Mouse (Mus musculus) hindbrain, embryonic 12.5 days (tissue): Measurements from ENCODE around the gene Rab3b. TPM values are rescaled to one million over a fixed set of nuclear protein-coding genes. Genes with fewer than 3 reads are reported as not detected.

ENCODE experiments used
- ATAC-seq: fragments of 200-750 bp; cut with Nextera tagmentation; 2 replicates; pipeline ENCODE4 v1.8.0; 2017; ENCODE audit warnings: moderate TSS enrichment; ENCODE audit not compliant: low FRiP score
- H3K27ac ChIP-seq: fragments of 300-500 bp; sonication (generic); 2 replicates; pipeline ENCODE4 v1.5.1; 2016; ENCODE audit warnings: mild to moderate bottlenecking
- H3K27me3 ChIP-seq: fragments of 300-500 bp; sonication (generic); 2 replicates; pipeline ENCODE4 v1.6.1; 2016; ENCODE audit warnings: mild to moderate bottlenecking
- H3K36me3 ChIP-seq: fragments of 300-500 bp; sonication (generic); 2 replicates; pipeline ENCODE4 v1.6.1; 2016; ENCODE audit warnings: mild to moderate bottlenecking
- H3K4me1 ChIP-seq: fragments of 300-500 bp; sonication (generic); 2 replicates; pipeline ENCODE4 v1.6.1; 2016
- H3K4me2 ChIP-seq: fragments of 300-500 bp; sonication (generic); replicated peaks from 2 replicates; pipeline ENCODE4 v1.6.1; 2016; ENCODE audit warnings: mild to moderate bottlenecking
- H3K4me3 ChIP-seq: fragments of 300-500 bp; sonication (generic); 2 replicates; pipeline ENCODE4 v1.5.1; 2016; ENCODE audit warnings: mild to moderate bottlenecking
- H3K9ac ChIP-seq: fragments of 300-500 bp; sonication (generic); 2 replicates; pipeline ENCODE4 v1.6.1; 2016; ENCODE audit warnings: mild to moderate bottlenecking, moderate library complexity
- H3K9me3 ChIP-seq: fragments of 300-500 bp; sonication (generic); replicated peaks from 2 replicates; pipeline ENCODE4 v1.6.1; 2016; ENCODE audit warnings: mild to moderate bottlenecking
- WGBS: fragments of 180-500 bp; shearing (Covaris S2); methylation state at CpG from one replicate; pipeline ENCODE4 v1.1.7; 2016; 5-methylcytosine and 5-hydroxymethylcytosine counted together
- polyA plus RNA-seq: library from polyadenylated mRNA; unstranded; fragments of >200 nt; fragmentation: Nextera tagmentation; extraction: Ambion mirVana; gene quantifications from 2 replicates; pipeline ENCODE4 v1.2.1, GENCODE M21; 2016

Rab3b gene
- polyA plus RNA-seq, 1 experiment from 2014 or later, result 45.5 TPM

DNA sequence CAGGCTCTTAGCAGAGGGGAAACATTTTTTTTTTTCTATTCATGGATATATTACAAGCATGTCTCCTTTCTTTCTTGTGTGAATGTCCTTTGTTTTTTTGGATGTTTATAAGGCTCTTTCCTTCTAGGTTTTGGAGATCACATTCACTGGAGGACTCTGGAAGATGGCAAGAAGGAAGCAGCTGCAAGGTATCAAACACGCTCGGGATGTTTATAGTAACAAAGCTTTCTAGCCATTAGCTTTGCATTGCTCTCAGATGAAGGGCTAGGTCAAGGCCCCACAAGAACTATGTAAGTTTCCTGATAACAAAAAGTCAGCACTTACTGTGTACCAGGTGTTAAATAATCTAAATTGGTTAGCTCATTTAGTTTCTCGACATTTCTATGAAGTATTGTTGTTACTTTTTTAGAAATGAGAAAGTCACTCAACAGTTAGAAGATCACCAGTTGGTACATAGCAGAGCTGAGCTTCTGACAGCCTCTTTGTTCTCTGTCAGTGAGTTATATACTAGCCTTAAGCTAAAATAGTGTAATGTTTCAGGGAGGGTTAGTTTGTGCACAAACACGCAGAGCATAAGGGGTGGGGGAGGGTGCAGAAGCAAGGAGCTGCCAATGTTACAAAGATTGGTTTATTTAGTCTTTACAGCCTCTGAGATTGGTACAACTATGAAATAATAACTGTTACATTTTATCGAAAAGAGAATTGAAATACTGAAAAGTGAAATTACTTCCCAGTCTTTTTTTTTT, 32.9 kb upstream of the Rab3b start:
- Histone ChIP-seq H3K27me3 (no peaks in the 10 kb centered on the region), H3K4me2 (no peak overlapping the region), H3K27ac (no peak overlapping the region), H3K4me1 (peaks cover 21% of the 10 kb centered on the region), H3K4me3 (no peak overlapping the region), H3K36me3 (no peaks in the 10 kb centered on the region), H3K9me3 (no peaks in the 10 kb centered on the region), H3K9ac (no peak overlapping the region)
- ATAC-seq, result no peak
- WGBS, result 91% methylated on average over 5 of the region's 5 CpGs

DNA sequence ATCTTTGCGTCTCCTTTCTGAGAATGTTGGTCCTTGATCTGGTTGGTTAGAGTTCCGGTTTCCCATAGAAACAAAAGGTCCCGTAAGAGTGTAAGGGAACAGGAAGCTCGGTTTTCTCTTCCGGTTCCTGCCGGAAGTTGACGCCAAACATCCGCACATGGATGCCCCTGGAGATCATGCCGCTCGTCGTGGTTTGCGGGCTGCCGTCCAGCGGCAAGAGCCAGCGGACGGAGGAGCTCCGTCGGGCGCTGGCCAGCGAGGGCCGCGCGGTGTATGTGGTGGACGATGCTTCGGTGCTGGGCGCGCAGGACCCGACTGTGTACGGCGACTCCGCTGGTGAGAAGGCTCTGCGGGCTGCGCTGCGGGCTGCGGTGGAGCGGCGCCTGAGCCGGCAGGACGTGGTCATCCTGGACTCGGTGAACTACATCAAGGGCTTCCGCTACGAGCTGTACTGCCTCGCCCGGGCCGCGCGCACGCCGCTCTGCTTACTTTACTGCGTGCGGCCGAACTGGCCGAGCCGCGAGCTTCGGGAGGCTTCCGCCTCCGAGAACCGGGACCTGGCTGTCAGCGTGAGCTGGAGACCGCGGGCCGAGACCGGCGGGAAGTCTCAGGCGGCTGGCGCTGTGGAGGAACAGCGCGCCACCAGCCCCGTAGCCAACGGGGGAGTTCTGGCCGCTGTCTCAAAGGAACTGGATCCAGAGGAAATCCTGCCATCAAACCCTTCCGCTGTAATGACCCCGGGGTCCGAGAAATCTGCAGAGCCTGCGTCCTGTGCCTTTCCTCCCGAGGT, 31.0 kb upstream of the Rab3b start, which contains the start of gene Kti12:
Gene Kti12, plus strand, starts transcription at position 71 of the 790 bp plus-strand sequence.
- peak; percentile 87 for ATAC-seq
- WGBS, result under 1% methylated on average over 76 of the region's 77 CpGs

DNA sequence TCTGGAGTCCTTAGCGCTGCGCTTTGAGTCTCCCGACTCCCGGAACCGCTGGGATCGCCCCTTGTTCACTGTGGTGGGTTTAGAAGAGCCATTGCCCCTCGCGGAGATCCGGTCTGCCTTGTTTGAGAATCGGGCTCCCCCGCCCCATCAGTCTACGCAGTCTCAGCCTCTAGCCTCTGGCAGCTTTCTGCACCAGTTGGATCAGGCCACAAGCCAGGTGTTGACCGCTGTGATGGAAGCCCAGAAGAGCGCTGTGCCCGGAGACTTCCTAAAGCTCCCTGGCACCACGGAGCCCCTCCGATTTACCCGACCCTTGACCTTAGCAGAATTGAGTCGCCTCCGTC, 30.4 kb upstream of the Rab3b start, which contains the start of gene A730015C16Rik:
Gene A730015C16Rik, minus strand, starts transcription at position 115 of the 344 bp plus-strand sequence.
- ATAC-seq, result peak; percentile 45; the same call in 1 of the 2 replicates
- Histone ChIP-seq H3K4me3 (peak within 1 kb of the TSS; percentile 97), H3K36me3 (peaks cover 5% of the 10 kb centered on the region), H3K27ac (peak within 1 kb of the TSS; percentile 89), H3K9me3 (no peaks in the 10 kb centered on the region), H3K27me3 (no peaks in the 10 kb centered on the region), H3K4me2 (peak within 1 kb of the TSS; percentile 98), H3K4me1 (peaks cover 21% of the 10 kb centered on the region), H3K9ac (peak within 1 kb of the TSS; percentile 87)
- 10% methylated on average over 20 of the region's 20 CpGs for WGBS

More for the DNA sequence above, 31.0 kb upstream of the Rab3b start, which contains the start of gene Kti12:
- peaks cover 21% of the 10 kb centered on the region for H3K4me1 ChIP-seq
- H3K4me2 ChIP-seq, result peak within 1 kb of the TSS; percentile 98
- H3K9me3 ChIP-seq, result no peaks in the 10 kb centered on the region
- no peaks in the 10 kb centered on the region for H3K36me3 ChIP-seq
- peak within 1 kb of the TSS; percentile 89 for H3K27ac ChIP-seq
- H3K9ac ChIP-seq, result peak within 1 kb of the TSS; percentile 87
- H3K27me3 ChIP-seq, result no peaks in the 10 kb centered on the region
- peak within 1 kb of the TSS; percentile 97 for H3K4me3 ChIP-seq

DNA sequence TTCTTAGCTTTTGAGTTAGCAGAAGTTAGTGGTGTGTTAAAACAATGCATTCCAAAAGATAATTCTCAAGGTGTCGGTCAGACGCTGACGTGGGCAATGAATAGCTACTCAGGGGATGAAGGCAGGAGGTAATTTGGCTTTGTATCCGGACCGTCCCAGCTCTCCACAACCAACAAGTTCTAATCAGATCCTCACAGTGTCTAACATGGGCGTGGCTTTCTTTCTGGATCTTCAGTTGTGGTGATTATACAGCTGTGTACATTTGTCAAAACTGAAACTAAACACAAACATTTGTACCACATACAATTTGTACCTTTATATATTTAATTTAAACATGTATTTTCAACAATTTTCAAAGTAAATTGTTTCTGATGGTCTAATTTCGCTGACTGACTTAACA, 12.1 kb upstream of the Rab3b start:
- Histone ChIP-seq H3K27me3 (no peaks in the 10 kb centered on the region), H3K36me3 (peaks cover 23% of the 10 kb centered on the region), H3K4me1 (no peaks in the 10 kb centered on the region), H3K4me2 (no peak overlapping the region), H3K9me3 (no peaks in the 10 kb centered on the region), H3K4me3 (no peak overlapping the region), H3K27ac (no peak overlapping the region), H3K9ac (no peak overlapping the region)
- WGBS, result 85% methylated on average over 7 of the region's 7 CpGs
- no peak for ATAC-seq

DNA sequence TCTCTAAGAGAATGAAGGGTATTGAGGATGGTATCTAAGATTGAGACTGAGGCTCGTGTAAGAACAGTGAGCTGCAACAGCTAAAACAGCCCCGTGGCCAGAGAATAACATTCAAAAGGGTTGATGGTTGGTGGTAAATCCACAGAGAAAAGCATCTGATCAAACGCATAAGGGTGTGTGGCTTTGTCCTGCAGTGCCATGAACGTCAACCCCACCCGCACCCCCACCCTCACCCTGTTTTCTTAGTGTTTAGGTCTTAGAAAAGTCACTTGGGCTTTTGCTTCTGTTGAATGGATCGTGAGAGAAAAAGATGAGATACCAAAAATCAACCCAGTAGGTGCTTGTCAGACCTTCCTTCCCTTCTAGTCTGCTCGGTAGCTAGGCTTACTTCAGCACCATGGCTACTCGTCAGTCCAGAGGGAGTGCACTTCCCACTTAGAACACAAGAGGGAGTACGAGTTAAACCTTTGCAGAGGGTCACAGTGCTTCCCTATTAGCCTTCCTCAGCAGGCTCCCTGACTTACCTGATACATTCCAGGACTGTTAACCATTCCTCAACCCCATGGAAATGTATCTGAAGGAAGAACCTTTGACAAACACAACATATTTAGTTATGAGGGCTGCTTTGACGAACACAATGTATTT, 9.0 kb upstream of the Rab3b start:
- no peak overlapping the region for H3K27ac ChIP-seq
- no peaks in the 10 kb centered on the region for H3K9me3 ChIP-seq
- 36% methylated on average over 10 of the region's 10 CpGs for WGBS
- H3K4me2 ChIP-seq, result no peak overlapping the region
- no peaks in the 10 kb centered on the region for H3K4me1 ChIP-seq
- H3K4me3 ChIP-seq, result no peak overlapping the region
- no peak overlapping the region for H3K9ac ChIP-seq
- peaks cover under 1% of the 10 kb centered on the region; the same call in 1 of the 2 replicates for H3K36me3 ChIP-seq
- H3K27me3 ChIP-seq, result no peaks in the 10 kb centered on the region
- peak; percentile 69 for ATAC-seq

DNA sequence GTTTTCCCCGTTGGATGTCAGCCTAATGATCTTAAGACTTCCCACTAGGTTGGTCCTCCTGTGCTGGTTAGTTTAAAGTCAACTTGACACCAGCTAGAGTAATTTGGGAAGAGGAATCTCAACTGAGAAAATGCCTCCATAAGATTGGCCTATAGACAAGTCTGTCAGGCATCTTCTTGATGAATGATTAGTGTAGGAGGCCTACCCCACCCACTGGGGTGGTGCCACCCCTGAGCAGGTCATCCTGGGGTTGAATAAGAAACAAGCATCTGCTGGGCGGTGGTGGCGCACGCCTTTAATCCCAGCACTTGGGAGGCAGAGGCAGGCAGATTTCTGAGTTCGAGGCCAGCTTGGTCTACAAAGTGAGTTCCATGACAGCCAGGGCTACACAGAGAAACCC, 5.1 kb upstream of the Rab3b start:
- H3K4me1 ChIP-seq, result no peaks in the 10 kb centered on the region
- H3K9me3 ChIP-seq, result no peaks in the 10 kb centered on the region
- no peaks in the 10 kb centered on the region for H3K36me3 ChIP-seq
- H3K4me3 ChIP-seq, result no peak overlapping the region
- WGBS, result 89% methylated on average over 5 of the region's 5 CpGs
- ATAC-seq, result no peak
- no peak overlapping the region for H3K27ac ChIP-seq
- no peak overlapping the region for H3K9ac ChIP-seq
- H3K4me2 ChIP-seq, result no peak overlapping the region
- 0 out of 2 replicates have a peak, but pooled peaks cover 6% of the 10 kb centered on the region for H3K27me3 ChIP-seq

DNA sequence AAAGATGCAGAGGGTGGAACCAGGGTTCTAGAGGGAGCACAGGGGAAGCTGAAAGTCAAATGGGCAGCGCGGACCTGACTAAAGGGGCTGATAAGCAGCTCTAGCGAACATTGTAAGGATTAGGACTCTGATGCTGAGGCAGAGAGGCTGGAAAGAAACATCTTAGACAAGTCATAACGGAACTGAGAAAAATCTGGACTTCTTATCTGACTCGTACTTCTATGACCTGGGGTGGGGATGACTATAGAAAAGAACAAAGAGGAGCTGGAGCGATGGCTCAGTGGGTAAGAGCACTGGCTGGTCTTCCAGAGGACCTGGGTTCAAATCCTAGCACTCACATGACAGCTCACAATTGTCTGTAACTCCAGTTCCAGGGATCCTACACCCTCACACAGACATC, 962 bp upstream of the Rab3b start:
- Histone ChIP-seq H3K27me3 (peaks cover 14% of the 10 kb centered on the region; the same call in 1 of the 2 replicates), H3K27ac (no peak overlapping the region), H3K9ac (no peak overlapping the region), H3K4me2 (no peak overlapping the region), H3K36me3 (no peaks in the 10 kb centered on the region), H3K4me1 (peaks cover 3% of the 10 kb centered on the region), H3K9me3 (no peaks in the 10 kb centered on the region), H3K4me3 (no peak overlapping the region)
- ATAC-seq, result no peak
- WGBS, result 77% methylated on average over 6 of the region's 6 CpGs

DNA sequence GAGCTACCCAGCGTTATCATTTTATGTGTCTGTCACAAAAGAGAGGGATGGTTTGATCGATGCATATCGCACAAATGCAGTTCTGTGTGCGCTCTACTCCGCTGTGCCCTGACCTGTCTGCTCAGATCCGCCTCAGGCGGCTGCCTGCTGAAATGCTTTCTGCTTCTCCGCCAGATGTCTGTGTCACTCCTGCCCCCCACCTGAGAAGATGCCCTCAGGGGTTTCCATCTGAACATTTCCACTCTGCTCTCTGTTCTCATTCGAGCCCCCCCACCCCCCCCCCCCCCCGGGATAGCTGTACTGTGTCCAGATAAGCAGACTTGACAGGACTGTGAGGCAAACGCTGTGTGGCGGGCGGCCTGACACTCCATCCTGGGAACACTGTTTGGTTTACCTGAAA, 5.0 kb downstream of the Rab3b start:
- peaks cover 8% of the 10 kb centered on the region; the same call in 1 of the 2 replicates for H3K27me3 ChIP-seq
- no peak for ATAC-seq
- no peak overlapping the region for H3K4me3 ChIP-seq
- no peak overlapping the region for H3K9ac ChIP-seq
- 54% methylated on average over 13 of the region's 13 CpGs for WGBS
- no peak overlapping the region for H3K27ac ChIP-seq
- H3K9me3 ChIP-seq, result no peaks in the 10 kb centered on the region; the same call in 1 of the 2 replicates
- H3K4me2 ChIP-seq, result 0 out of 2 replicates have a peak overlapping the region, but pooled peaks have one; percentile 6
- H3K4me1 ChIP-seq, result peaks cover 3% of the 10 kb centered on the region
- no peaks in the 10 kb centered on the region for H3K36me3 ChIP-seq

DNA sequence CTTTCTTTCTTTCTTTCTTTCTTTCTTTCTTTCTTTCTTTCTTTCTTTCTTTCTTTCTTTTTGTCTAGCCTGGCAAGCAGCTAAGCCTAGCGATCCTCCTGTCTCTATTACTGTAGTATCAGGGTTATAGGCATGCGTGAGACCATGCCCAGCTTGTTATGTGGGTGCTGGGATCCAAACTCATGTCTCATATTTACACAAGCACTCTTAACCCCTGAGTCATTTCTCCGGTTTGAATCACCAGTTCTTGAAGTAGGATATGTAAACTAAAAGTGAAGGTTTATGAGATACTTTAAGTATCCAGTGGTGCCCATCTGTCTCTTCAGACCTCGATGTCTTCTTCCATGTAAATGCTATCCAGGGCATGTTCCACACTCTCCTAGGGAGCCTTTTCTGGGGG, 8.6 kb downstream of the Rab3b start:
- Histone ChIP-seq H3K27ac (no peak overlapping the region), H3K4me2 (no peak overlapping the region), H3K4me3 (no peak overlapping the region), H3K9me3 (no peaks in the 10 kb centered on the region; the same call in 1 of the 2 replicates), H3K36me3 (no peaks in the 10 kb centered on the region), H3K27me3 (no peaks in the 10 kb centered on the region), H3K9ac (no peak overlapping the region), H3K4me1 (no peaks in the 10 kb centered on the region; the same call in 1 of the 2 replicates)
- no peak for ATAC-seq
- WGBS, result 87% methylated on average over 4 of the region's 4 CpGs

DNA sequence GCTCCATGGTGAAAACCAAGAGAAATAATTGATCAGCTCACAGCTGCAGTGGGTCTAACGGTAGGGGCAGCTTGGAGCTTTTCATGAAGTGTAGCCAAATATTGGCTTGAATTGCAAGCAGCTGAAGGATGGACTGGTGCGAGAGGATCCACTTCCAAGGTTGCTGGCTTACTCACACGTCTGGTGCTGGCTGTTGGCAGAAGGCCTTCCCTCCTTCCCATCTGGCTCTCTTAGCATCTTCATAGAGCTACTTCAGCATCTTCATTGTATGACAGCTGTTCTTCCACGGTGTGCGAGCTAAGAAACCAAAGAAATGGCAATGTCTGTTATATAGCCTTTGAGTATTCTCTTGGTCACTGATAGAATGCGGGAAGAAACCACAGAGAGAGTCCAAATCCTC, 12.0 kb downstream of the Rab3b start:
- 88% methylated on average over 6 of the region's 6 CpGs for WGBS
- Histone ChIP-seq H3K4me3 (no peak overlapping the region), H3K27me3 (no peaks in the 10 kb centered on the region), H3K9me3 (no peaks in the 10 kb centered on the region; the same call in 1 of the 2 replicates), H3K36me3 (no peaks in the 10 kb centered on the region), H3K4me1 (no peaks in the 10 kb centered on the region), H3K9ac (no peak overlapping the region), H3K4me2 (no peak overlapping the region), H3K27ac (no peak overlapping the region)
- no peak for ATAC-seq

DNA sequence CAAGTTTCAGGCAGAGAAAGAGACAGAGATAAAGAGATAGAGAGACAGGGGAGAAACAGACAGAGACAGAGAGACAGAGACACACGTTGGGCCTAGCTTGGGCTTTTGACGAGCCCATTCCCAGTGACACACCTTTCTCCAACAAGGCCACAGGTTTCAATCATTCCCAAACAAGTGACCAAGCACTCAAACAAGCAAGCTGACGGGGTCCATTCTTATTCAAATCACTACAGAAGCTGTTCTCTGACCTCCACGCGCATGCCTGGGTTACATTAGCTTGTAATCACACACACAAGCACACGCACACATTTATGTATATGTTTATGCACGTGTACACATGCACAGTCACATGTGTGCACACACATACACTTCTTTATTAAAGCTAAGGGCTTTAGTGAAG, 21.6 kb downstream of the Rab3b start:
- Histone ChIP-seq H3K9me3 (no peaks in the 10 kb centered on the region), H3K27me3 (no peaks in the 10 kb centered on the region), H3K36me3 (no peaks in the 10 kb centered on the region), H3K27ac (no peak overlapping the region), H3K9ac (no peak overlapping the region), H3K4me2 (no peak overlapping the region), H3K4me1 (peaks cover 10% of the 10 kb centered on the region), H3K4me3 (no peak overlapping the region)
- ATAC-seq, result no peak
- WGBS, result 73% methylated on average over 7 of the region's 7 CpGs

DNA sequence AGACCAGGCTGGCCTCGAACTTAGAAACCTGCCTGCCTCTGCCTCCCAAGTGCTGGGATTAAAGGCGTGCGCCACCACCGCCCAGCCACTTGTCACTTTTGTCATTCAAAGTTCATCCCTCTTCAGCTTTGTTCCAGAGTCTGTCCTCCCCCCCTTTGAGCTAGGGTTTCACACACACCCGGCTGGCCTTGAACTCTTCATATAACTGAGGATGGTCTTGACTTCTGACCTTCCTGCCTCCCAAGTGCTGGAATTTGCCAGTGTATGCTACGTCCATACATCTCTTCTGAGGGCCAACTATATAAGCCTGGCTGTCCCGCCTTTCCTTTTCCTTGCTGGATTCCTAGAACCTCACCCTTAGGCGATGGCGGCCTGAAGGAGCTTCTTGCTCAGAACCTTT, 24.0 kb downstream of the Rab3b start:
- Histone ChIP-seq H3K4me2 (no peak overlapping the region), H3K4me3 (no peak overlapping the region), H3K36me3 (no peaks in the 10 kb centered on the region), H3K27ac (no peak overlapping the region), H3K9me3 (no peaks in the 10 kb centered on the region), H3K9ac (no peak overlapping the region), H3K4me1 (peaks cover 19% of the 10 kb centered on the region), H3K27me3 (no peaks in the 10 kb centered on the region)
- WGBS, result 91% methylated on average over 9 of the region's 9 CpGs
- no peak for ATAC-seq
